ENCODE assay signal across 8 mouse cellular contexts in the genomic region with DNA sequence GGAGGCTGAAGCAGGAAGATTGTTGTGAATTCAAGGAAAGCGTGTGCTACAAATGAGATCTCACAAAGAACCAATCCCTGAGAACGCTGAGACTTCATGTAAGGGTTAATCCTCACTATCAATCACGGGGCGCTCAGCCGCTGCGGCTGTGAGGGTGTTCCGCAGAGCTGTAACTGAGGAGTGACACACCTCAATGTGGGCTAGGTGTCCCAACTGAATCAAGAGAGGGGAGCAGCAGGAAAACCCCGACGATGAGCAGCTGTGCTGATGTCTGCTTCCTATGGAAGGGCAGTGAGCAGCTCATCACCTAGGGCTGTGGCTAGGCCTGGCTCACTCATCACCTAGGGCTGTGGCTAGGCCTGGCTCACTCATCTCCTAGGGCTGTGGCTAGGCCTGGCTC.
"Had no signal": no experiment of that assay in that cellular context is flagged by ENCODE, and none has a peak within 500 bp of the region (broad histone marks: within the 10 kb centered on the region; RNA-seq: fewer than 3 reads in every experiment).

No protein-coding gene starts in this region.

- DNase-seq: lung, adult 18-20 months; right cerebral cortex, adult 18-20 months; right cerebral cortex, postnatal 25 days; right cerebral cortex, postnatal 4 days; spleen, adult 18-20 months; thymus, adult 18-20 months; thymus, postnatal 25 days; thymus, postnatal 4 days had no signal
